Mouse (Mus musculus) hindbrain, postnatal 0 days (tissue): ENCODE data around the gene Mrpl57. TPM values are rescaled to one million over a fixed set of nuclear protein-coding genes. Genes with fewer than 3 reads are reported as not detected.

Experiments used
- ATAC-seq: fragments of 200-750 bp; cut with Nextera tagmentation; 2 replicates; pipeline ENCODE4 v1.8.0; 2017; ENCODE audit warnings: mild to moderate bottlenecking, moderate TSS enrichment, moderate library complexity
- DNase-seq: peaks from one replicate; pipeline ENCODE4 v3.0.0-alpha.2; 2015; ENCODE audit warnings: low spot score
- H3K27ac ChIP-seq: fragments of 300-500 bp; sonication (generic); 2 replicates; pipeline ENCODE4 v1.5.1; 2014; ENCODE audit warnings: mild to moderate bottlenecking
- H3K27me3 ChIP-seq: fragments of 300-500 bp; sonication (generic); 2 replicates; pipeline ENCODE4 v1.6.1; 2014; ENCODE audit warnings: low read length, mixed read lengths; ENCODE audit not compliant: insufficient read depth
- H3K36me3 ChIP-seq: fragments of 300-500 bp; sonication (generic); 2 replicates; pipeline ENCODE4 v1.6.1; 2014; ENCODE audit warnings: low read length, mixed read lengths; ENCODE audit not compliant: insufficient read depth
- H3K4me1 ChIP-seq: fragments of 300-500 bp; sonication (generic); 2 replicates; pipeline ENCODE4 v1.6.1; 2014; ENCODE audit warnings: antibody characterized with exemption, low read length, mixed read lengths; ENCODE audit not compliant: insufficient read depth
- H3K4me2 ChIP-seq: fragments of 300-500 bp; sonication (generic); 2 replicates; pipeline ENCODE4 v1.6.1; 2014; ENCODE audit warnings: low read depth, mild to moderate bottlenecking, low read length, moderate library complexity, mixed read lengths
- H3K4me3 ChIP-seq: fragments of 300-500 bp; sonication (generic); 2 replicates; pipeline ENCODE4 v1.5.1; 2014; ENCODE audit warnings: low read length
- H3K9ac ChIP-seq: fragments of 300-500 bp; sonication (generic); replicated peaks from 2 replicates; pipeline ENCODE4 v1.6.1; 2014; ENCODE audit warnings: mild to moderate bottlenecking, low read length, moderate library complexity, mixed read lengths
- H3K9me3 ChIP-seq: fragments of 300-500 bp; sonication (generic); 2 replicates; pipeline ENCODE4 v1.6.1; 2016; ENCODE audit warnings: low read length, mixed read lengths
- CTCF ChIP-seq: IDR thresholded peaks from 2 replicates; pipeline ENCODE4 v1.5.1; 2016; ENCODE audit warnings: antibody characterized with exemption, control low read depth, low read depth
- WGBS: fragments of 180-500 bp; shearing (Covaris S2); extraction: QIAGEN DNeasy Blood & Tissue Kit; methylation state at CpG from one replicate; pipeline ENCODE4 v1.1.7; 2014; 5-methylcytosine and 5-hydroxymethylcytosine counted together
- polyA plus RNA-seq: library from polyadenylated mRNA; unstranded; fragments of >200 nt; fragmentation: Nextera tagmentation; extraction: Ambion mirVana; gene quantifications from 2 replicates; pipeline ENCODE4 v1.2.1, GENCODE M21; 2015
- total RNA-seq: library from RNA; depleted of rRNA; stranded (reverse); fragments of >200 nt; gene quantifications from 2 replicates; pipeline ENCODE4 v1.2.3, GENCODE M21; 2014; rRNA removed

The Mrpl57 gene
- total RNA-seq = 73.8 and 89.8 TPM in 2 replicates
- polyA plus RNA-seq = 209 and 216 TPM in 2 replicates

DNA sequence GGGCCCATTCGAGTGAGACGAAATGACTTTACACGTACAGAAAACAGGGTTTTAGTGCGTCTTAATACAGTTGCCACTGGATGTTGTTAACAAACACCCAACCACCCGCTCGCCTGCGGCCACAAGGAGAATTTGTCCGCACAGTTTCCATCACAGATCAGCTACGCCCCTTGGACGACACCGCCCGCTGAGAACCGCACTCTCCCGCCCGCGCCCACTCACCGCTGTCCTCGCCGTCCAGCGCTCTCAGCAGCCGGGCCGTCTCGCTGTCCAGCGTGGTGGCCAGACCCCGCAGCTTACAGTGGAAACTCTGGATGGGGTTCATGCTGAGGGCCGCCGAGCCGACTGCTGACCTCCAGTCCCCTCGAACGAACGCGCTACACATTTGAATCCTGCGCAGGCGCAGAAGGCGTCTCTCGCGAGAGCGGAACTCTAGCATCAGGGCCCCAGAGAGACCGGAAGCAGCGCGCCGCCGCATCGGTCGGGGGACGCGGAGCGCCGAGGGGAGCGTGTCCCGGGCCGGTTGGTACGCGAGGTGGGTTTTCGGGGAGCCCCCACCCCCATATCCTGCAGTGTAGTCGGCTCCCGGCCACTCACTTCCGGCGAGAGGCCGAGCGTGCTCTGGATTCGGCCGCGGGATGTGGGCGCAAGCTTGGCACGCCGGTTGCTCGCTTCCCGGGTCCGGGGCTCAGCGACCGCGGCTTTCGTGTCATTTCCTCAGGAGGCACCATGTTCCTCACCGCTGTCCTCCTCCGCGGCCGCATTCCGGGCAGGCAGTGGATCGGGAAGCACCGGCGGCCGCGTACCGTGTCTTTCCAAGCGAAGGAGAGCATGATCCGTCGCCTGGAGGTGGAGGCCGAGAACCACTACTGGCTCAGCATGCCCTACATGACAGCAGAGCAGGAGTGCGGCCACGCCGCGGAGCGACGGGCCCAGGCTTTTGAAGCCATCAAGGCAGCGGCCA, at the start of gene Mrpl57, which contains the start of gene Ska3:
Gene Mrpl57 (plus strand): TSS at position 447 of the 964 bp plus-strand sequence.
Gene Ska3 (minus strand): TSS at position 398 of the 964 bp plus-strand sequence.
- H3K36me3 ChIP-seq = no peaks in the 10 kb centered on the region
- H3K9ac ChIP-seq = peak within 1 kb of the TSS; percentile 83
- DNase-seq = peak; percentile 97
- H3K4me2 ChIP-seq = peak within 1 kb of the TSS; percentile 81
- H3K27me3 ChIP-seq = no peaks in the 10 kb centered on the region
- under 1% methylated on average over 96 of the region's 96 CpGs for WGBS
- H3K4me3 ChIP-seq = peak within 1 kb of the TSS; percentile 81
- ATAC-seq = peak; percentile 96
- peaks cover 5% of the 10 kb centered on the region; the same call in 1 of the 2 replicates for H3K4me1 ChIP-seq
- TF ChIP-seq CTCF = peak; percentile 3; the same call in 1 of the 2 replicates
- no peaks in the 10 kb centered on the region for H3K9me3 ChIP-seq
- peak within 1 kb of the TSS; percentile 94 for H3K27ac ChIP-seq

- Histone ChIP-seq H3K4me1 (no peaks in the 10 kb centered on the region), H3K9ac (no peak overlapping the region), H3K4me2 (no peak overlapping the region), H3K36me3 (no peaks in the 10 kb centered on the region), H3K27ac (no peak overlapping the region), H3K27me3 (no peaks in the 10 kb centered on the region), H3K9me3 (no peaks in the 10 kb centered on the region), H3K4me3 (no peak overlapping the region)
- 63% methylated on average over 4 of the region's 4 CpGs for WGBS
- no peak for DNase-seq
- TF ChIP-seq CTCF = no peak
- no peak for ATAC-seq
These were observed 38.6 kb upstream of the Mrpl57 start for GRCm38 (mm10) chr14:57787406-57787805.

GRCm38 (mm10) chr14:57789311-57789710, 36.7 kb upstream of the Mrpl57 start:
- H3K4me1 ChIP-seq = no peaks in the 10 kb centered on the region
- no peaks in the 10 kb centered on the region for H3K27me3 ChIP-seq
- no peak overlapping the region for H3K4me2 ChIP-seq
- no peaks in the 10 kb centered on the region for H3K36me3 ChIP-seq
- TF ChIP-seq CTCF = no peak
- WGBS = 80% methylated on average over 2 of the region's 2 CpGs
- no peak overlapping the region for H3K9ac ChIP-seq
- no peak overlapping the region for H3K27ac ChIP-seq
- no peak overlapping the region for H3K4me3 ChIP-seq
- ATAC-seq (no peak), DNase-seq (no peak)
- no peaks in the 10 kb centered on the region for H3K9me3 ChIP-seq

DNA sequence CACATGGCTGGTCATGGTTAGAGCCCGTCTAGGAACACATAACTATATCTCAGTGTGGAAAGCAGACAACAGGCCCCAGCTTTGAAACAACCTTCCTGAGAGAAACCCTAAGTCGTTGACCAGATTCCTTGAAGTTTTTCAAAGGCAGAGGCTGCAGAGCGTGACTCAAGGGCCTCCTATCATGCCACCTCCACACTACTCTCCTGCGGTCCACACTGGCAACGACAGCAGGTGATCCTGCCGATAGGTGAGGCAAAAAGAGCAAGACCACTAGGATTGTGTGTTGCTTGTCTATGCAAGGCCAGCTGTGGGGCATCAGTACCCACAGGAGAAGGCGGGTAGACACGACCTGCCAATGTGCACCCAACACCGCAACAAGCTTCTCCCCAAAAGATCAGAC, 36.3 kb upstream of the Mrpl57 start:
- Histone ChIP-seq H3K27me3 (no peaks in the 10 kb centered on the region), H3K4me2 (no peak overlapping the region), H3K9ac (no peak overlapping the region), H3K9me3 (no peaks in the 10 kb centered on the region), H3K4me1 (no peaks in the 10 kb centered on the region), H3K27ac (no peak overlapping the region), H3K4me3 (no peak overlapping the region), H3K36me3 (no peaks in the 10 kb centered on the region)
- 92% methylated on average over 9 of the region's 9 CpGs for WGBS
- TF ChIP-seq CTCF = no peak
- DNase-seq = no peak
- no peak for ATAC-seq

- no peaks in the 10 kb centered on the region for H3K27me3 ChIP-seq
- H3K9ac ChIP-seq = no peak overlapping the region
- no peak overlapping the region for H3K4me3 ChIP-seq
- H3K4me2 ChIP-seq = no peak overlapping the region
- DNase-seq (no peak), ATAC-seq (no peak)
- TF ChIP-seq CTCF = no peak
- H3K4me1 ChIP-seq = no peaks in the 10 kb centered on the region
- WGBS = 88% methylated on average over 4 of the region's 4 CpGs
- H3K27ac ChIP-seq = no peak overlapping the region
- no peaks in the 10 kb centered on the region for H3K9me3 ChIP-seq
- H3K36me3 ChIP-seq = no peaks in the 10 kb centered on the region
These were observed 34.9 kb upstream of the Mrpl57 start for GRCm38 (mm10) chr14:57791171-57791570.

- H3K9ac ChIP-seq = peak overlapping the region; percentile 72
- H3K4me3 ChIP-seq = peak overlapping the region; percentile 71
- peak overlapping the region; percentile 73; the same call in 1 of the 2 replicates for H3K27ac ChIP-seq
- 15% methylated on average over 7 of the region's 7 CpGs for WGBS
- H3K4me1 ChIP-seq = peaks cover 6% of the 10 kb centered on the region; the same call in 1 of the 2 replicates
- DNase-seq = no peak
- H3K4me2 ChIP-seq = peak overlapping the region; percentile 67
- peak; percentile 71 for ATAC-seq
- H3K36me3 ChIP-seq = peaks cover 8% of the 10 kb centered on the region; the same call in 1 of the 2 replicates
- H3K9me3 ChIP-seq = no peaks in the 10 kb centered on the region
- peak; percentile 42; the same call in 1 of the 2 replicates for TF ChIP-seq CTCF
- H3K27me3 ChIP-seq = no peaks in the 10 kb centered on the region
These were observed 28.5 kb upstream of the Mrpl57 start for GRCm38 (mm10) chr14:57797551-57797950.
